Mouse (Mus musculus) ZHBTc4 (cell line): Measurements from ENCODE around the gene St6galnac6.

Experiments used
- DNase-seq: peaks from one replicate; pipeline ENCODE4 v3.0.0-alpha.2; 2011; ENCODE audit warnings: low read depth, low spot score

St6galnac6 gene

GRCm38 (mm10) chr2:32599409-32599808 is at the start of gene St6galnac6:
TSS of gene St6galnac6 (plus strand) at chr2:32599709.
- DNase-seq, result no peak

GRCm38 (mm10) chr2:32549764-32550163 is 49.7 kb upstream of the St6galnac6 start:
- no peak for DNase-seq

- no peak for DNase-seq
Observed at GRCm38 (mm10) chr2:32551236-32551635, 48.3 kb upstream of the St6galnac6 start.

- no peak for DNase-seq
Observed at GRCm38 (mm10) chr2:32553592-32554148, 45.8 kb upstream of the St6galnac6 start.

GRCm38 (mm10) chr2:32555484-32555883 is 44.0 kb upstream of the St6galnac6 start:
- peak; percentile 87 for DNase-seq

- DNase-seq, result no peak
Observed at GRCm38 (mm10) chr2:32556019-32556418, 43.5 kb upstream of the St6galnac6 start.

- DNase-seq, result no peak
Observed at GRCm38 (mm10) chr2:32559570-32559969, 39.9 kb upstream of the St6galnac6 start.

- peak; percentile 88 for DNase-seq
Observed at GRCm38 (mm10) chr2:32566536-32567063, 32.9 kb upstream of the St6galnac6 start.

GRCm38 (mm10) chr2:32568149-32568548 is 31.4 kb upstream of the St6galnac6 start:
- no peak for DNase-seq

GRCm38 (mm10) chr2:32568941-32569340 is 30.6 kb upstream of the St6galnac6 start:
- DNase-seq, result no peak

- DNase-seq, result peak; percentile 96
Observed at GRCm38 (mm10) chr2:32570698-32571494, 28.6 kb upstream of the St6galnac6 start, which contains the start of gene Dpm2. TSS of gene Dpm2 (plus strand) at chr2:32570858.

GRCm38 (mm10) chr2:32572196-32572595 is 27.3 kb upstream of the St6galnac6 start:
- no peak for DNase-seq

GRCm38 (mm10) chr2:32574497-32574896 is 25.0 kb upstream of the St6galnac6 start, which contains the start of gene Pip5kl1:
TSS of gene Pip5kl1 (plus strand) at chr2:32574797.
- DNase-seq, result no peak

- DNase-seq, result peak; percentile 65
Observed at GRCm38 (mm10) chr2:32574901-32575585, 24.5 kb upstream of the St6galnac6 start.

- peak; percentile 83 for DNase-seq
Observed at GRCm38 (mm10) chr2:32575586-32576160, 23.8 kb upstream of the St6galnac6 start, which contains the start of gene 9430097D07Rik. TSS of gene 9430097D07Rik (minus strand) at chr2:32575684.

GRCm38 (mm10) chr2:32576532-32576931 is 23.0 kb upstream of the St6galnac6 start:
- no peak for DNase-seq

- no peak for DNase-seq
Observed at GRCm38 (mm10) chr2:32578146-32579046, 21.1 kb upstream of the St6galnac6 start.

- peak; percentile 68 for DNase-seq
Observed at GRCm38 (mm10) chr2:32581450-32582095, 17.9 kb upstream of the St6galnac6 start.

GRCm38 (mm10) chr2:32582830-32583799 is 16.4 kb upstream of the St6galnac6 start:
- DNase-seq, result peak; percentile 93
